Mouse (Mus musculus) C2C12 (cell line): ENCODE data around the gene Lrrc15. TPM values are rescaled to one million over a fixed set of nuclear protein-coding genes. Genes with fewer than 3 reads are reported as not detected.

Experiments
- H3K27me3 ChIP-seq: one replicate; pipeline ENCODE4 v1.6.1; 2011; ENCODE audit not compliant: control insufficient read depth, insufficient read depth, insufficient read length
- H3K36me3 ChIP-seq: one replicate; pipeline ENCODE4 v1.6.1; 2011; ENCODE audit not compliant: control insufficient read depth, insufficient read depth
- H3K4me3 ChIP-seq: one replicate; pipeline ENCODE4 v1.5.1; 2011; ENCODE audit warnings: mild to moderate bottlenecking, control low read depth; ENCODE audit not compliant: poor library complexity, insufficient read depth, severe bottlenecking
- H3K79me2 ChIP-seq: one replicate; pipeline ENCODE4 v1.6.1; 2011; ENCODE audit not compliant: control insufficient read depth, insufficient read depth
- H3K79me3 ChIP-seq: one replicate; pipeline ENCODE4 v1.6.1; 2011; ENCODE audit warnings: low read depth, control low read depth
- H3ac ChIP-seq: one replicate; pipeline ENCODE3; 2011; ENCODE audit warnings: low read depth; ENCODE audit not compliant: control insufficient read depth, insufficient read length
- CEBPB ChIP-seq: IDR thresholded peaks from one replicate; pipeline ENCODE4 v1.6.1; 2011; ENCODE audit warnings: low read depth, mild to moderate bottlenecking, control low read depth, moderate library complexity
- CTCF ChIP-seq: IDR thresholded peaks from one replicate; pipeline ENCODE4 v1.5.1; 2011; ENCODE audit not compliant: control insufficient read depth, insufficient read depth, insufficient read length
- FOSL1 ChIP-seq: IDR thresholded peaks from one replicate; pipeline ENCODE4 v1.8.0; 2011; ENCODE audit warnings: mild to moderate bottlenecking, low read length; ENCODE audit not compliant: poor library complexity, insufficient read depth, severe bottlenecking
- MAX ChIP-seq: IDR thresholded peaks from one replicate; pipeline ENCODE4 v1.6.1; 2011; ENCODE audit warnings: mild to moderate bottlenecking, control low read depth
- MYOD1 ChIP-seq: IDR thresholded peaks from one replicate; pipeline ENCODE4 v1.6.1; 2011; ENCODE audit warnings: low read depth; ENCODE audit not compliant: control insufficient read depth, insufficient read length
- MYOG ChIP-seq: IDR thresholded peaks from one replicate; pipeline ENCODE4 v1.6.1; 2011; ENCODE audit not compliant: control insufficient read depth, insufficient read length; ENCODE audit errors: extremely low read depth
- USF1 ChIP-seq: IDR thresholded peaks from one replicate; pipeline ENCODE4 v1.6.1; 2011; ENCODE audit warnings: low read depth, mild to moderate bottlenecking, control low read depth, moderate library complexity
- polyA plus RNA-seq: library from polyadenylated mRNA; unstranded; fragments of >200 nt; fragmentation: generic; extraction: Trizol; gene quantifications from one replicate; pipeline ENCODE4 v1.2.1, GENCODE M21; 2012; ENCODE audit warnings: missing spikeins

Gene Lrrc15
- polyA plus RNA-seq, 1 experiment, result 0.26 TPM

- H3K79me2 ChIP-seq, result no peaks in the 10 kb centered on the region
- no peaks in the 10 kb centered on the region for H3K36me3 ChIP-seq
- no peaks in the 10 kb centered on the region for H3K27me3 ChIP-seq
- TF ChIP-seq CEBPB (no peak), CTCF (peak; percentile 32)
- no peak overlapping the region for H3K4me3 ChIP-seq
- H3ac ChIP-seq, result peak overlapping the region; percentile 33
- no peaks in the 10 kb centered on the region for H3K79me3 ChIP-seq
Observed at GRCm38 (mm10) chr16:30283743-30284337, 784 bp upstream of the Lrrc15 start.

- Histone ChIP-seq H3K4me3 (no peak overlapping the region), H3K79me2 (no peaks in the 10 kb centered on the region), H3K27me3 (no peaks in the 10 kb centered on the region), H3K79me3 (no peaks in the 10 kb centered on the region), H3K36me3 (no peaks in the 10 kb centered on the region), H3ac (no peak overlapping the region)
- TF ChIP-seq USF1, result no peak
- no peak for TF ChIP-seq MAX
- no peak for TF ChIP-seq MYOG
- TF ChIP-seq FOSL1, result no peak
- TF ChIP-seq MYOD1, result no peak
- no peak for TF ChIP-seq CEBPB
- no peak for TF ChIP-seq CTCF
Observed at GRCm38 (mm10) chr16:30280676-30281297, 2.3 kb downstream of the Lrrc15 start.

GRCm38 (mm10) chr16:30278406-30278805 lies 4.7 kb downstream of the Lrrc15 start:
- TF ChIP-seq USF1, result no peak
- TF ChIP-seq MYOD1, result no peak
- no peak for TF ChIP-seq FOSL1
- no peak for TF ChIP-seq CEBPB
- TF ChIP-seq MAX, result no peak
- TF ChIP-seq CTCF, result no peak
- TF ChIP-seq MYOG, result no peak
- H3K4me3 ChIP-seq, result no peak overlapping the region
- H3ac ChIP-seq, result no peak overlapping the region
- no peaks in the 10 kb centered on the region for H3K79me3 ChIP-seq
- H3K27me3 ChIP-seq, result no peaks in the 10 kb centered on the region
- H3K36me3 ChIP-seq, result no peaks in the 10 kb centered on the region
- H3K79me2 ChIP-seq, result no peaks in the 10 kb centered on the region

GRCm38 (mm10) chr16:30275558-30276340 lies 7.3 kb downstream of the Lrrc15 start:
- Histone ChIP-seq H3ac (no peak overlapping the region), H3K36me3 (no peaks in the 10 kb centered on the region), H3K79me3 (no peaks in the 10 kb centered on the region), H3K79me2 (no peaks in the 10 kb centered on the region), H3K4me3 (no peak overlapping the region), H3K27me3 (no peaks in the 10 kb centered on the region)
- TF ChIP-seq CTCF (no peak), CEBPB (no peak), USF1 (no peak), MYOD1 (no peak), MAX (no peak), FOSL1 (no peak), MYOG (no peak)

- H3K27me3 ChIP-seq, result no peaks in the 10 kb centered on the region
- TF ChIP-seq FOSL1, result no peak
- no peak for TF ChIP-seq CTCF
- no peak for TF ChIP-seq CEBPB
- no peak for TF ChIP-seq MAX
- TF ChIP-seq MYOD1, result no peak
- no peak for TF ChIP-seq MYOG
- no peak for TF ChIP-seq USF1
- no peak overlapping the region for H3ac ChIP-seq
- H3K79me2 ChIP-seq, result no peaks in the 10 kb centered on the region
- no peaks in the 10 kb centered on the region for H3K79me3 ChIP-seq
- no peak overlapping the region for H3K4me3 ChIP-seq
- no peaks in the 10 kb centered on the region for H3K36me3 ChIP-seq
Observed at GRCm38 (mm10) chr16:30273065-30273464, 10.0 kb downstream of the Lrrc15 start.
